Mouse (Mus musculus): ENCODE results near the gene Trpm2.

DNA sequence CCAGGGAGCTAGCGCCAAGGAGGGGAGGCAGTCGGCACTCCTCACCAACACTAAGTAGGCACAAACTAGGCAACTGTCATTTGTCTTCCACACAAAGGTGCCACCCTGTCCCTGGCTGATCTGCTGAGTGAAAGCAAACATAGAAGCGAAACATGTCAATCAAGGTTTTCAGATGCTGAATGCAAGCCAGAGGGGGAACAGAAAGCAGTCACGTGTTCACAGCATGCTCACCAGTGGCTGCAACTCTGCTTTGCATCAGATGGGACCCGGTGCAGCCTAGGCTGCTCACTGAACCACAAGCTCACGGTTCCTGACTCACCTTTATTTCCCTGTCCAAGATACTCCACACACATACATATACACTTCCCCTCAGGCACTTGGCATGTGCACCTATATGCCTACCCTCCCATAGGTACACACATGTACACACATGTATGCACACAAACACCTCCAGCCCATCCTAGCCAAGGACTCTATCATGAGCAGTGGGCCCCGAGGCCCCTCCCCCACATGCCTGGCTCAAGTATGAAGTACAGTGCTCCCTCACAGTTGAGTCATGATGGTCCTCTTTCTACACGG is 79.3 kb downstream of the Trpm2 start:
- TF ChIP-seq POLR2A (IDR thresholded peaks at IDR 0.05; ENCODE audit: insufficient read length, low read depth) (no peak), REST (IDR thresholded peaks at IDR 0.05; ENCODE audit: insufficient read depth, insufficient read length) (no peak), MYOG (IDR thresholded peaks at IDR 0.05; ENCODE audit: control insufficient read depth in 1 of 3, insufficient read depth in 1 of 3, insufficient read length in 2 of 3, low read depth in 2 of 3) (no peak), SRF (IDR thresholded peaks at IDR 0.05; ENCODE audit: control insufficient read depth, insufficient read length, low read depth) (no peak), E2F4 (IDR thresholded peaks at IDR 0.05; ENCODE audit: insufficient read depth) (no peak), TCF12 (IDR thresholded peaks at IDR 0.05; ENCODE audit: insufficient read depth, poor library complexity, severe bottlenecking) (no peak), TCF3 (IDR thresholded peaks at IDR 0.05; ENCODE audit: insufficient read length, low read depth) (no peak), MAX (IDR thresholded peaks at IDR 0.05; ENCODE audit: low read depth) (no peak), USF1 (IDR thresholded peaks at IDR 0.05; ENCODE audit: low read depth) (no peak)

Data from myocyte (in vitro differentiated cells).